Mouse (Mus musculus): ENCODE measurements around the gene Trim72. TPM values are rescaled to one million over a fixed set of nuclear protein-coding genes. Genes with fewer than 3 reads are reported as not detected.

The Trim72 gene
- total and polyA plus RNA-seq, 3 experiments = 0.14 to 0.19 TPM; not detected in 1

- peak; percentile 90 for DNase-seq (ENCODE audit: low read depth, low spot score)
- peaks cover 0 to 39% of the 10 kb centered on the region in 2 experiments; a peak in 2 of 4 replicates for H3K36me3 ChIP-seq (ENCODE audit: control insufficient read depth in 1 of 2, insufficient read depth in 2 of 2, low read length in 2 of 2)
- peaks cover 26 to 42% of the 10 kb centered on the region in 2 experiments for H3K4me1 ChIP-seq (ENCODE audit: control insufficient read depth in 1 of 2, insufficient read depth in 2 of 2, low read length in 2 of 2)
- H3K27me3 ChIP-seq (ENCODE audit: control insufficient read depth in 1 of 2, insufficient read depth in 2 of 2, low read length in 2 of 2) = no peaks in the 10 kb centered on the region
- no peaks in the 10 kb centered on the region for H3K79me2 ChIP-seq (ENCODE audit: control insufficient read depth, insufficient read depth, low read length, poor library complexity)
- peak overlapping the region in 1 of 2 experiments; percentile 8; a peak in 1 of 4 replicates for H3K4me3 ChIP-seq (ENCODE audit: control insufficient read depth in 1 of 2, insufficient read depth in 1 of 2, low read depth in 2 of 2, low read length in 2 of 2)
- H3K9ac ChIP-seq (ENCODE audit: control insufficient read depth, low read depth, low read length, poor library complexity, severe bottlenecking) = no peak overlapping the region
- peak; percentile 69; the same call in 1 of the 2 replicates for TF ChIP-seq RCOR1 (IDR thresholded peaks at IDR 0.05; ENCODE audit: low read depth, low read length)
- no peak for TF ChIP-seq ZKSCAN1 (IDR thresholded peaks at IDR 0.05; ENCODE audit: low read depth, low read length)
- TF ChIP-seq BHLHE40 (IDR thresholded peaks at IDR 0.05; ENCODE audit: borderline replicate concordance, low read depth, low read length) = no peak
- no peak for TF ChIP-seq NRF1 (IDR thresholded peaks at IDR 0.05; ENCODE audit: insufficient read depth, low read depth, low read length, poor library complexity, severe bottlenecking)
- peak; percentile 90 for TF ChIP-seq GATA1 (IDR thresholded peaks at IDR 0.05; ENCODE audit: low read depth, low read length)
- no peak for TF ChIP-seq GABPA (IDR thresholded peaks at IDR 0.05; ENCODE audit: low read depth, low read length)
- TF ChIP-seq MYC (IDR thresholded peaks at IDR 0.05; ENCODE audit: low read depth, low read length) = peak; percentile 56; the same call in 1 of the 2 replicates
- no peak for TF ChIP-seq ZMIZ1 (IDR thresholded peaks at IDR 0.05; ENCODE audit: low read depth, low read length)
- TF ChIP-seq POLR2AphosphoS2 (IDR thresholded peaks at IDR 0.05; ENCODE audit: low read length) = no peak
- TF ChIP-seq CHD2 (IDR thresholded peaks at IDR 0.05; ENCODE audit: low read length) = no peak
- TF ChIP-seq TCF12 (IDR thresholded peaks at IDR 0.05; ENCODE audit: low read depth, low read length) = peak; percentile 76
- TF ChIP-seq ZC3H11A (IDR thresholded peaks at IDR 0.05; ENCODE audit: low read depth, low read length) = no peak
- TF ChIP-seq MEF2A (IDR thresholded peaks at IDR 0.05; ENCODE audit: extremely low read depth, insufficient replicate concordance, low read depth, low read length, poor library complexity, severe bottlenecking) = no peak
- TF ChIP-seq POLR2AphosphoS5 (IDR thresholded peaks at IDR 0.05; ENCODE audit: borderline replicate concordance, low read depth, low read length) = no peak
- no peak for TF ChIP-seq MAX (IDR thresholded peaks at IDR 0.05; ENCODE audit: low read length)
- TF ChIP-seq TAL1 (IDR thresholded peaks at IDR 0.05; ENCODE audit: low read length) = peak; percentile 76
- TF ChIP-seq ELF1 (IDR thresholded peaks at IDR 0.05; ENCODE audit: low read depth, low read length) = peak; percentile 58; the same call in 1 of the 2 replicates
- TF ChIP-seq POLR2A (IDR thresholded peaks at IDR 0.05; ENCODE audit: control insufficient read depth in 1 of 2, insufficient read depth in 1 of 2, low read depth in 1 of 2, low read length in 2 of 2, poor library complexity in 1 of 2) = no peak
- TF ChIP-seq ETS1 (IDR thresholded peaks at IDR 0.05; ENCODE audit: low read depth, low read length) = peak; percentile 80
- no peak for TF ChIP-seq USF2 (IDR thresholded peaks at IDR 0.05; ENCODE audit: borderline replicate concordance in 1 of 2, insufficient read depth in 1 of 2, low read depth in 1 of 2, low read length in 2 of 2)
- no peak for TF ChIP-seq ZNF384 (IDR thresholded peaks at IDR 0.05; ENCODE audit: low read depth, low read length)
- no peak for TF ChIP-seq CTCF (IDR thresholded peaks at IDR 0.05 in 2 of 3, conservative IDR thresholded peaks at IDR 0.05 in 1 of 3; ENCODE audit: control insufficient read depth in 1 of 3, insufficient read depth in 1 of 3, low read depth in 2 of 3, low read length in 3 of 3, poor library complexity in 1 of 3, severe bottlenecking in 1 of 3)
- no peak for TF ChIP-seq E2F4 (IDR thresholded peaks at IDR 0.05; ENCODE audit: borderline replicate concordance, low read depth, low read length)
- no peak for TF ChIP-seq SMC3 (IDR thresholded peaks at IDR 0.05; ENCODE audit: low read depth, low read length)
- TF ChIP-seq HCFC1 (IDR thresholded peaks at IDR 0.05; ENCODE audit: low read depth, low read length) = 0 out of 2 replicates have a peak, but pooled peaks have one; percentile 34
- TF ChIP-seq UBTF (IDR thresholded peaks at IDR 0.05; ENCODE audit: borderline replicate concordance, insufficient read depth, low read depth, low read length) = no peak
- peak; percentile 86 to 92 for TF ChIP-seq EP300 (IDR thresholded peaks at IDR 0.05; ENCODE audit: low read depth in 1 of 2, low read length in 2 of 2)
- TF ChIP-seq SIN3A (IDR thresholded peaks at IDR 0.05; ENCODE audit: low read length) = peak; percentile 65
- TF ChIP-seq MAFK (IDR thresholded peaks at IDR 0.05; ENCODE audit: borderline replicate concordance, low read depth, low read length) = no peak
- 0 out of 2 replicates have a peak, but pooled peaks have one; percentile 47 for TF ChIP-seq TBP (IDR thresholded peaks at IDR 0.05; ENCODE audit: low read depth, low read length)
- no peak for TF ChIP-seq CHD1 (IDR thresholded peaks at IDR 0.05; ENCODE audit: low read depth, low read length)
- no peaks in the 10 kb centered on the region for H3K9me3 ChIP-seq (replicated peaks; ENCODE audit: insufficient read depth, low read length)
- peak overlapping the region; percentile 67 for H3K27ac ChIP-seq (ENCODE audit: control insufficient read depth, low read depth, low read length)
Observed at GRCm38 (mm10) chr7:128048819-128049218, 45.1 kb downstream of the Trim72 start.

Data from MEL (cell line).